Mouse (Mus musculus) layer of hippocampus, adult 9-10 months (tissue): ENCODE data around the gene Hsf4.
"Not testable (repeated sequence)": the region's sequence is repeated elsewhere in the genome, so short reads cannot be mapped to it uniquely, and the experiment has no call there.

Source experiments
- DNase-seq: peaks from one replicate; pipeline ENCODE4 v3.0.0; 2022; ENCODE audit warnings: low spot score

Hsf4 gene

GRCm38 (mm10) chr8:105285514-105285913 is 15.9 kb downstream of the Hsf4 start:
- DNase-seq, result no peak

GRCm38 (mm10) chr8:105286907-105287306 is 17.3 kb downstream of the Hsf4 start:
- no peak for DNase-seq

- no peak for DNase-seq
These were observed 18.6 kb downstream of the Hsf4 start for GRCm38 (mm10) chr8:105288231-105288630.

- DNase-seq, result peak; percentile 90
These were observed 19.5 kb downstream of the Hsf4 start for GRCm38 (mm10) chr8:105288958-105289732.

GRCm38 (mm10) chr8:105289805-105290460 is 20.3 kb downstream of the Hsf4 start, which contains the start of gene 4931428F04Rik:
4931428F04Rik (minus strand) TSS chr8:105289864.
- no peak for DNase-seq

GRCm38 (mm10) chr8:105290554-105291314 is 21.1 kb downstream of the Hsf4 start:
- peak; percentile 63 for DNase-seq

GRCm38 (mm10) chr8:105291364-105291763 is 21.8 kb downstream of the Hsf4 start:
- not testable (repeated sequence) for DNase-seq

- not testable (repeated sequence) for DNase-seq
These were observed 22.2 kb downstream of the Hsf4 start for GRCm38 (mm10) chr8:105291802-105292201.

GRCm38 (mm10) chr8:105292471-105292870 is 22.9 kb downstream of the Hsf4 start:
- DNase-seq, result no peak

- DNase-seq, result no peak
These were observed 23.8 kb downstream of the Hsf4 start for GRCm38 (mm10) chr8:105293405-105293804.

- DNase-seq, result no peak
These were observed 25.2 kb downstream of the Hsf4 start for GRCm38 (mm10) chr8:105294776-105295175.

GRCm38 (mm10) chr8:105295256-105295655 is 25.7 kb downstream of the Hsf4 start:
- DNase-seq, result no peak

GRCm38 (mm10) chr8:105295895-105296573 is 26.4 kb downstream of the Hsf4 start, which contains the start of gene Exoc3l:
Exoc3l (minus strand) TSS chr8:105296101.
- DNase-seq, result no peak

- DNase-seq, result peak; percentile 71
These were observed 28.1 kb downstream of the Hsf4 start, which contains the start of gene E2f4 for GRCm38 (mm10) chr8:105297511-105298192. E2f4 (plus strand) TSS chr8:105297663.

GRCm38 (mm10) chr8:105298351-105299252 is 29.0 kb downstream of the Hsf4 start:
- DNase-seq, result no peak

- no peak for DNase-seq
These were observed 30.4 kb downstream of the Hsf4 start for GRCm38 (mm10) chr8:105299962-105300361.

- no peak for DNase-seq
These were observed 33.8 kb downstream of the Hsf4 start for GRCm38 (mm10) chr8:105303396-105303795.

- no peak for DNase-seq
These were observed 34.3 kb downstream of the Hsf4 start for GRCm38 (mm10) chr8:105303874-105304273.

GRCm38 (mm10) chr8:105304325-105305210 is 35.0 kb downstream of the Hsf4 start:
- DNase-seq, result no peak
